21 mouse cellular contexts compared by ENCODE assay signal in genomic region chr4:128710286-128710685, GRCm38 (mm10). TPM values are rescaled to one million over a fixed set of nuclear protein-coding genes. Genes with fewer than 3 reads are reported as not detected.
DNase-seq lines count a peak whose midpoint lies in the region; ATAC-seq lines count a peak whose summit lies in the region.
"Had no signal": no experiment of that assay in that cellular context is flagged by ENCODE, and none has a peak within 500 bp of the region (broad histone marks: within the 10 kb centered on the region; RNA-seq: fewer than 3 reads in every experiment).

No protein-coding gene starts in this region.

- no peak overlapping the region for H3K4me2 ChIP-seq in embryonic facial prominence, embryonic 11.5 days (ENCODE audit: low read depth, low read length)
- H3K4me2 ChIP-seq: intestine, embryonic 15.5 days had no signal

- WGBS in embryonic facial prominence, embryonic 11.5 days = 77% methylated on average over 6 of the region's 6 CpGs
- WGBS in embryonic facial prominence, embryonic 10.5 days = 79% methylated on average over 6 of the region's 6 CpGs

- intact Hi-C loops in left cerebral cortex, postnatal 4 days (cut with DNase I) = loop anchor here (2.0 kb wide), 1 partner anchor 37 kb away; no protein-coding TSS in a partner anchor

- H3K4me1 ChIP-seq in embryonic facial prominence, embryonic 11.5 days (ENCODE audit: control insufficient read depth, insufficient read depth, low read length) = peaks cover 6% of the 10 kb centered on the region
- H3K4me1 ChIP-seq in embryonic facial prominence, embryonic 10.5 days = peaks cover 70% of the 10 kb centered on the region

- H3K9me3 ChIP-seq in embryonic facial prominence, embryonic 11.5 days (replicated peaks; ENCODE audit: control insufficient read depth, low read length) = no peaks in the 10 kb centered on the region
- H3K9me3 ChIP-seq in embryonic facial prominence, embryonic 10.5 days = no peaks in the 10 kb centered on the region
- H3K9me3 ChIP-seq: intestine, embryonic 15.5 days; neural tube, embryonic 12.5 days had no signal

- no peak for DNase-seq in embryonic facial prominence, embryonic 11.5 days (ENCODE audit: low spot score)
- no peak for DNase-seq in embryonic facial prominence, embryonic 10.5 days (ENCODE audit: low spot score)
- peak; percentile 79 for DNase-seq in left cerebral cortex, postnatal 4 days
- DNase-seq in left cerebral cortex, adult 18-20 months (ENCODE audit: low spot score in 2 of 2) = no peak
- peak; percentile 56 to 59 for DNase-seq in cerebellum, adult 18-20 months
- DNase-seq in cerebellum, postnatal 14 days = peak; percentile 75 to 85
- no peak for DNase-seq in layer of hippocampus, postnatal 14 days (ENCODE audit: low spot score in 2 of 2)
- DNase-seq in thymus, postnatal 36 days = no peak
- DNase-seq: adrenal gland, postnatal 14 days; embryo, embryonic 11 days; kidney, adult 8-10 months; kidney, postnatal 10 days; right cerebral cortex, adult 18-20 months; right cerebral cortex, postnatal 4 days; thymus, adult 18-20 months had no signal

- no peak for ATAC-seq in embryonic facial prominence, embryonic 11.5 days (replicated peaks; ENCODE audit: insufficient number of reproducible peaks, low FRiP score, low TSS enrichment, low read depth)
- ATAC-seq: CD4-positive, CD25-positive, alpha-beta regulatory T cell, adult 4 months had no signal

- H3K4me3 ChIP-seq in embryonic facial prominence, embryonic 11.5 days (ENCODE audit: low read depth, low read length) = no peak overlapping the region
- H3K4me3 ChIP-seq in embryonic facial prominence, embryonic 10.5 days = no peak overlapping the region
- H3K4me3 ChIP-seq: intestine, embryonic 15.5 days; neural tube, embryonic 12.5 days had no signal

- no peak overlapping the region for H3K27ac ChIP-seq in embryonic facial prominence, embryonic 11.5 days (replicated peaks; ENCODE audit: low read depth, low read length)
- H3K27ac ChIP-seq in embryonic facial prominence, embryonic 10.5 days (replicated peaks) = no peak overlapping the region
- H3K27ac ChIP-seq: intestine, embryonic 15.5 days; macrophage; neural tube, embryonic 12.5 days had no signal

- H3K36me3 ChIP-seq in embryonic facial prominence, embryonic 11.5 days (replicated peaks; ENCODE audit: control insufficient read depth, insufficient read depth, low read depth, low read length) = no peaks in the 10 kb centered on the region
- H3K36me3 ChIP-seq in embryonic facial prominence, embryonic 10.5 days (replicated peaks) = peaks cover 4% of the 10 kb centered on the region
- H3K36me3 ChIP-seq: intestine, embryonic 15.5 days had no signal

- no peaks in the 10 kb centered on the region for H3K27me3 ChIP-seq in embryonic facial prominence, embryonic 11.5 days (ENCODE audit: control insufficient read depth, insufficient read depth, low read length)
- peaks cover 36% of the 10 kb centered on the region for H3K27me3 ChIP-seq in embryonic facial prominence, embryonic 10.5 days (replicated peaks; ENCODE audit: low read depth, poor library complexity, severe bottlenecking)
- H3K27me3 ChIP-seq: intestine, embryonic 15.5 days had no signal

- 0 out of 2 replicates have a peak overlapping the region, but pooled peaks have one; percentile 13 for H3K9ac ChIP-seq in embryonic facial prominence, embryonic 11.5 days (replicated peaks; ENCODE audit: low read length)
- H3K9ac ChIP-seq: intestine, embryonic 15.5 days; neural tube, embryonic 12.5 days had no signal

RNA-seq across cellular contexts. Expression of gene A3galt2, which starts 44.9 kb away (rescaled TPM):
- 0.11 and 0.18 TPM in 2 replicates for polyA plus RNA-seq in embryonic facial prominence, embryonic 11.5 days (2014; fragmentation: Nextera tagmentation; extraction: Ambion mirVana)
- polyA plus RNA-seq in embryonic facial prominence, embryonic 10.5 days (2016; fragmentation: Nextera tagmentation; extraction: Ambion mirVana) = 0.09 and 0.12 TPM in 2 replicates
- total RNA-seq in left cerebral cortex, postnatal 4 days (2021) = 1 to 10 TPM; 1.1 to 1.3 TPM
- under 1 TPM; 0.28 to 0.37 TPM for total RNA-seq in left cerebral cortex, adult 18-20 months (2021)
- under 1 TPM; 0.35 to 0.62 TPM for total RNA-seq in layer of hippocampus, postnatal 14 days (2021)
- total RNA-seq: gastrocnemius, adult 18-20 months; hematopoietic stem cell, adult 5-6 weeks had no signal
- polyA plus RNA-seq: macrophage had no signal

RNA-seq across cellular contexts. Expression of gene Phc2, which starts 55.8 kb away (rescaled TPM):
- 65.7 and 68.0 TPM in 2 replicates for polyA plus RNA-seq in embryonic facial prominence, embryonic 11.5 days (2014; fragmentation: Nextera tagmentation; extraction: Ambion mirVana)
- 69.5 and 84.4 TPM in 2 replicates for polyA plus RNA-seq in embryonic facial prominence, embryonic 10.5 days (2016; fragmentation: Nextera tagmentation; extraction: Ambion mirVana)
- 10 to 100 TPM; 90.7 to 95.1 TPM for total RNA-seq in left cerebral cortex, postnatal 4 days (2021)
- total RNA-seq in left cerebral cortex, adult 18-20 months (2021) = 10 to 100 TPM; 89.1 to 89.2 TPM
- 10 to 100 TPM; 83.0 to 86.4 TPM for total RNA-seq in layer of hippocampus, postnatal 14 days (2021)

Comparison
In these comparisons a context has a peak if more than half of its experiments do, and no peak if none do; other contexts are left out.
1. DNase-seq: peak in left cerebral cortex, postnatal 4 days (single experiment), cerebellum, adult 18-20 months (2 of 2) and cerebellum, postnatal 14 days (2 of 2); none in embryonic facial prominence, embryonic 11.5 days (single experiment), embryonic facial prominence, embryonic 10.5 days (single experiment), left cerebral cortex, adult 18-20 months (0 of 2), layer of hippocampus, postnatal 14 days (0 of 2) and thymus, postnatal 36 days (0 of 2).